Mouse (Mus musculus) liver, adult 2 months (tissue): ENCODE results near the gene Mettl3. TPM values are rescaled to one million over a fixed set of nuclear protein-coding genes. Genes with fewer than 3 reads are reported as not detected.
"Not testable (repeated sequence)": the region's sequence is repeated elsewhere in the genome, so short reads cannot be mapped to it uniquely, and the experiment has no call there.

Experiments
- DNase-seq: peaks from one replicate; pipeline ENCODE4 v3.0.0-alpha.2; 2011; ENCODE audit warnings: low read depth, low spot score; ENCODE audit errors: extremely low read depth
- H3K27ac ChIP-seq: fragments of 200-500 bp; replicated peaks from 2 replicates; pipeline ENCODE4 v1.5.1; 2012; ENCODE audit warnings: low read depth, mild to moderate bottlenecking, control low read depth, inconsistent platforms, low read length; ENCODE audit not compliant: insufficient read depth
- H3K27me3 ChIP-seq: fragments of 200-500 bp; 2 replicates; pipeline ENCODE4 v1.6.1; 2012; ENCODE audit warnings: mild to moderate bottlenecking, moderate library complexity, low read length, inconsistent platforms; ENCODE audit not compliant: control insufficient read depth, insufficient read depth
- H3K36me3 ChIP-seq: fragments of 200-500 bp; 2 replicates; pipeline ENCODE4 v1.6.1; 2012; ENCODE audit warnings: low read length, inconsistent platforms; ENCODE audit not compliant: control insufficient read depth, insufficient read depth
- H3K4me1 ChIP-seq: fragments of 200-500 bp; 2 replicates; pipeline ENCODE4 v1.6.1; 2011; ENCODE audit warnings: low read length; ENCODE audit not compliant: control insufficient read depth, insufficient read depth
- H3K4me3 ChIP-seq: fragments of 200-500 bp; 2 replicates; pipeline ENCODE4 v1.5.1; 2011; ENCODE audit warnings: low read depth, mild to moderate bottlenecking, control low read depth, low read length, moderate library complexity; ENCODE audit not compliant: insufficient read depth
- H3K79me2 ChIP-seq: fragments of 200-500 bp; 2 replicates; pipeline ENCODE4 v1.6.1; 2012; ENCODE audit warnings: inconsistent platforms, mild to moderate bottlenecking, low read length, moderate library complexity; ENCODE audit not compliant: control insufficient read depth, insufficient read depth
- H3K9ac ChIP-seq: fragments of 200-500 bp; 2 replicates; pipeline ENCODE4 v1.6.1; 2012; ENCODE audit warnings: low read depth, mild to moderate bottlenecking, control low read depth, inconsistent platforms, low read length
- CTCF ChIP-seq: fragments of 200-500 bp; IDR thresholded peaks from 2 replicates; pipeline ENCODE4 v1.5.1; 2011; ENCODE audit warnings: low read depth, low read length, control low read depth
- POLR2A ChIP-seq: fragments of 200-500 bp; IDR thresholded peaks from 2 replicates; pipeline ENCODE4 v1.6.1; 2011; ENCODE audit warnings: low read length, control low read depth; ENCODE audit not compliant: insufficient read depth; ENCODE audit errors: extremely low read depth
- whole genome bisulfite sequencing: fragments of 180-500 bp; shearing (Covaris S2); methylation state at CpG from one replicate; pipeline ENCODE4 v1.1.7; 2018; 5-methylcytosine and 5-hydroxymethylcytosine counted together
- polyA plus RNA-seq: library from polyadenylated mRNA; depleted of rRNA; stranded (reverse); fragments of >200 nt; gene quantifications from 2 replicates; pipeline ENCODE4 v1.2.3, GENCODE M21; 2012
- total RNA-seq: library from RNA; depleted of rRNA; stranded (reverse); fragments of >200 nt; gene quantifications from 2 replicates; pipeline ENCODE4 v1.2.3, GENCODE M21; 2014

The Mettl3 gene
- total and polyA plus RNA-seq, 2 experiments, result 8.6 to 12.7 TPM

GRCm38 (mm10) chr14:52306100-52306499 is 1.2 kb upstream of the Mettl3 start:
- WGBS, result 96% methylated on average over 2 of the region's 2 CpGs
- H3K27ac ChIP-seq, result no peak overlapping the region
- H3K9ac ChIP-seq, result no peak overlapping the region
- H3K79me2 ChIP-seq, result peaks cover 2% of the 10 kb centered on the region; the same call in 1 of the 2 replicates
- no peaks in the 10 kb centered on the region for H3K36me3 ChIP-seq
- H3K27me3 ChIP-seq, result no peaks in the 10 kb centered on the region
- no peak for DNase-seq
- no peak overlapping the region for H3K4me3 ChIP-seq
- TF ChIP-seq CTCF (no peak), POLR2A (no peak)
- H3K4me1 ChIP-seq, result peaks cover 3% of the 10 kb centered on the region; the same call in 1 of the 2 replicates

- not testable (repeated sequence) for H3K27me3 ChIP-seq, H3K4me3 ChIP-seq
Measured at GRCm38 (mm10) chr14:52303517-52303916, 1.4 kb downstream of the Mettl3 start.

GRCm38 (mm10) chr14:52295558-52296264 is 9.2 kb downstream of the Mettl3 start:
- H3K4me1 ChIP-seq, result no peaks in the 10 kb centered on the region
- DNase-seq, result peak; percentile 43
- 78% methylated on average over 6 of the region's 6 CpGs for WGBS
- H3K27me3 ChIP-seq, result no peaks in the 10 kb centered on the region
- no peaks in the 10 kb centered on the region for H3K79me2 ChIP-seq
- no peak overlapping the region for H3K27ac ChIP-seq
- H3K36me3 ChIP-seq, result peaks cover 65% of the 10 kb centered on the region
- H3K4me3 ChIP-seq, result no peak overlapping the region
- TF ChIP-seq CTCF, result peak; percentile 34; the same call in 1 of the 2 replicates
- no peak for TF ChIP-seq POLR2A
- no peak overlapping the region for H3K9ac ChIP-seq

More at GRCm38 (mm10) chr14:52303517-52303916, 1.4 kb downstream of the Mettl3 start:
- H3K36me3 ChIP-seq, result peaks cover 16% of the 10 kb centered on the region
- H3K27ac ChIP-seq, H3K9ac ChIP-seq, H3K79me2 ChIP-seq, DNase-seq, H3K4me1 ChIP-seq: not testable (repeated sequence)
- 96% methylated on average over 3 of the region's 3 CpGs for WGBS

- no peak overlapping the region for H3K4me3 ChIP-seq
- H3K27ac ChIP-seq, result no peak overlapping the region
- H3K4me1 ChIP-seq, result peaks cover 9% of the 10 kb centered on the region; the same call in 1 of the 2 replicates
- DNase-seq, result no peak
- 82% methylated on average over 3 of the region's 3 CpGs for WGBS
- H3K27me3 ChIP-seq, result no peaks in the 10 kb centered on the region
- peaks cover 6% of the 10 kb centered on the region; the same call in 1 of the 2 replicates for H3K79me2 ChIP-seq
- H3K36me3 ChIP-seq, result peaks cover 34% of the 10 kb centered on the region
- no peak overlapping the region for H3K9ac ChIP-seq
- TF ChIP-seq CTCF, result no peak
- TF ChIP-seq POLR2A, result no peak
Measured at GRCm38 (mm10) chr14:52284191-52284590, 20.7 kb downstream of the Mettl3 start.

- DNase-seq, result no peak
- H3K4me1 ChIP-seq, result peaks cover 9% of the 10 kb centered on the region; the same call in 1 of the 2 replicates
- peaks cover 6% of the 10 kb centered on the region; the same call in 1 of the 2 replicates for H3K79me2 ChIP-seq
- H3K4me3 ChIP-seq, result no peak overlapping the region
- WGBS, result 95% methylated on average over 5 of the region's 5 CpGs
- no peak for TF ChIP-seq POLR2A
- no peak for TF ChIP-seq CTCF
- H3K36me3 ChIP-seq, result peaks cover 31% of the 10 kb centered on the region
- no peak overlapping the region for H3K9ac ChIP-seq
- no peaks in the 10 kb centered on the region for H3K27me3 ChIP-seq
- no peak overlapping the region for H3K27ac ChIP-seq
Measured at GRCm38 (mm10) chr14:52283629-52284028, 21.3 kb downstream of the Mettl3 start.

GRCm38 (mm10) chr14:52279747-52280120 is 25.2 kb downstream of the Mettl3 start:
- H3K27ac ChIP-seq, result peak overlapping the region; percentile 52; the same call in 1 of the 2 replicates
- TF ChIP-seq CTCF (no peak), POLR2A (no peak)
- H3K36me3 ChIP-seq, result 0 out of 2 replicates have a peak, but pooled peaks cover 3% of the 10 kb centered on the region
- peaks cover 9% of the 10 kb centered on the region; the same call in 1 of the 2 replicates for H3K4me1 ChIP-seq
- no peaks in the 10 kb centered on the region for H3K27me3 ChIP-seq
- peaks cover 6% of the 10 kb centered on the region; the same call in 1 of the 2 replicates for H3K79me2 ChIP-seq
- DNase-seq, result no peak
- peak overlapping the region; percentile 84 for H3K9ac ChIP-seq
- H3K4me3 ChIP-seq, result peak overlapping the region; percentile 82
- under 1% methylated on average over 21 of the region's 21 CpGs for WGBS
